Mouse (Mus musculus): ENCODE results near the gene Traf2.
A peak's percentile ranks its signal among the peaks of the same experiment; 100 is the strongest.
"Not testable (repeated sequence)": the region's sequence is repeated elsewhere in the genome, so short reads cannot be mapped to it uniquely, and the experiment has no call there.

Gene Traf2

DNA sequence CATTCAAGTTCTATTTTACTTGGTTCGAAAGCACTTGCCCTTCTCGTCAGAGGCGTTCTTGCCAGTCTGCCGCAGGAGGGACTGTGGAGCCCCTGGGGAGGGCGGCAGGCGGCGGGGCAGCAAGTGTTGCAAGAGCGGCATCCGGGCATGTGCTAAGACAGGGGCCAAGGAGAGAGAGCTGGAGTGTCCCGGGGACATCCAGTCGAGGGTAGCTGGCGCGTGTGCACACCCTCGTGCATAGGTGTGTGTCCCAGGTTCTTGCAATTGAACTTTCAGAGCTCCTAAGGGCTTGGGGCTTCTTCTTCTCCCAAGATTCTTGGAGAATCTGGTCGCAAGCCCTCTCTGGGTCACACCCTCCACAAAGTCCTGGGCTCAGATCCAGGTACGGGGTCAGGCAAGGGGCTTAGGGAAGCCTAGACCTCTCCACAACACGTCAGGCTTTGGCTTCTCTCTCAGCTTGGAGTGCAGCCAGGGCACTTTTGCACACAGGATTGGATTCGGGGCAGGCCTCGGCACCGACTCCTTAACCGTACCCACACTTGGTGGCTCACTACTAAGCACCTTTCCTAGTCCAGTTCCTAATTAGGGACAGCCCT, 28.8 kb upstream of the Traf2 start:
- no peak for DNase-seq

- peak; percentile 96 for DNase-seq
Measured at GRCm38 (mm10) chr2:25574579-25575431, 28.1 kb upstream of the Traf2 start, which contains the start of the genes Mamdc4 and Phpt1. Gene Mamdc4, minus strand, starts transcription at chr2:25574845. Gene Phpt1, minus strand, starts transcription at chr2:25575224.

- DNase-seq: no peak
Measured at GRCm38 (mm10) chr2:25574136-25574535, 27.4 kb upstream of the Traf2 start.

- DNase-seq: no peak
Measured at GRCm38 (mm10) chr2:25573068-25573467, 26.3 kb upstream of the Traf2 start.

GRCm38 (mm10) chr2:25571221-25571620, 24.5 kb upstream of the Traf2 start:
- DNase-seq: no peak

DNA sequence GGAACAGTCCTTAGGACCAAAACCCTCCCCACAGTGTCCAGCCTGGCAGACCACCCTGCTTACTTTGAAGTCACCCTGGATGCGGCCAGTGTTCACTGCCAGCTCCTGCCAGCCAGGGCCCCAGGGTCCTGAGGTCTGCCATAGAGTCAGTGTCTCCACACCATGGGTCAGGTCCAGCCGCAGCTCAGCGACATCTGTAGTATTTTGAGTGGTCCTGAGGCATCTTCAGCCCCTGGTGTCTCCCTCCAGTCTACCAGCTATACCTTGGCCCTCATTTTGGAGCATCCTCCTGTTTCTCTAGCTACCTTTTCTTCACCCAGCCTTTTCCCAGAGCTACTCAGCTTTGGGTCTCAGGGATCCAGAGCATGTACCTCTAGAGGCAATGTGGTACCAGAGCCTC, 22.6 kb upstream of the Traf2 start:
- DNase-seq: no peak

DNA sequence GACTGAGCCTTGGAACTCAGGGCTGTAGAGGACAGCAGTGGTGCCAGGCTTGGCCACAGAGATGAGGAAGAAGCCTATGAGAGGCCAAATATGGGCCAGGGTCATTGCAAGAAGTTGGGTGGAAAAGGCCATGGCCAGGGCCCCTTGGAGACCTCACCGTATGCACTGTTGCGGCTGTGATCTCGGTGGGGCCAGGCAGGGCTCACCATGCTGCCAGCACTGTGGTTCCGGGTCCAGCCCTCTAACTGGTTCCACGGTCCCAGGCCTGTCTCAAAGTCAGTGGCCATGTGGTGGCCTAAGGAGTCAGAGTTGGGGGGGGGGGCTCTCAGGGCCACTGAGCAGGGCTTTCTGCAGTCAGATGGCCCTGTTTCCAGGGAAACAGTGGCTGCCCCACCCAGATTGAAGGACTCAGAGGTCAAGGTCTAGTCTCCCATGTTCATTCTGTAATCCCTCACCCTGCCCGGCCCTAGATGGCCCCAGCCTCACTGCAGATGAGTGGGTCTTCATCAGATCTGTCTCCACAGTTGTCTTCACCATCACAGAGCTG, 21.8 kb upstream of the Traf2 start:
- DNase-seq: no peak

DNA sequence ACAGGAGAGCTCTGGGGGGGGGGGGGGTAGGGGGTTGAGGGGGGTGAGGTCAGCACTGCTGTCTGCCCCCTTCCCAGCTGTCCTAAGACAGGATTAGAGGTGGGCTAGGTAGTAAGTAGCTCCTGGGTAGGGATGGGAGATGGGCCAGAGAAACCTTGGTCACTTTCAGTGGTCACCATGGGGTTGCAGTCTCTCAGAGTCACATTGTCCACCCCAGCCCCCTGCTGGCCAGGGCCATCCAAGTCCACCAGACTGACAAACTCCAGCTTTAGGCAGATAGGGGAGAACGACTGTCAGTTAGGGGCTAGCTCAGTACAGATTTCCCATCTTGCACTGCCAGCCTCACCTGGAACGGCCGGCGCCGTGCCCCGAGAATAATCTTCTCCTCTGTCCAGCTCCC, 19.8 kb upstream of the Traf2 start:
- DNase-seq: no peak

DNA sequence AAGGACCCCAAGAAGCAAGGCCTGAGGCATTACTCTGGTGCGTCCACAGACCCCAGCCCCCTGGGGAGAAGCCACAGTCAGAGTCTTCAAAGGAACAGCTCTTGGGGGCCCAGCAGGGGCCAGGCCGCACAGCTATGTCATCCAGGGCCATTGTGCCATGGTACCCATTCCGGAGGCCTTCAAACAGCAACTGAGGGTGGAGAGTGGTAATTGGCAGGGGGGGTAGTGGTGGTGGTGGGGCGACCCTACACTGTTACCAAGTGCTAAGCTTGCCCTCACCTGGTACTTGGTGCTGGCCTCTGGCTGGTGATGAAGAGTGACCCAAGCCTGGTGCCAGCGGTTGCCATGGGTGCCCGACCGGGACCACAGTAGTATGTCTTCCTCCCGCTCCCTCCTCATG, 19.0 kb upstream of the Traf2 start:
- no peak for DNase-seq

- DNase-seq: no peak
Measured at GRCm38 (mm10) chr2:25561946-25562345, 15.2 kb upstream of the Traf2 start.

GRCm38 (mm10) chr2:25560551-25560950, 13.8 kb upstream of the Traf2 start:
- no peak for DNase-seq

GRCm38 (mm10) chr2:25558774-25559173, 12.0 kb upstream of the Traf2 start:
- no peak for DNase-seq

DNA sequence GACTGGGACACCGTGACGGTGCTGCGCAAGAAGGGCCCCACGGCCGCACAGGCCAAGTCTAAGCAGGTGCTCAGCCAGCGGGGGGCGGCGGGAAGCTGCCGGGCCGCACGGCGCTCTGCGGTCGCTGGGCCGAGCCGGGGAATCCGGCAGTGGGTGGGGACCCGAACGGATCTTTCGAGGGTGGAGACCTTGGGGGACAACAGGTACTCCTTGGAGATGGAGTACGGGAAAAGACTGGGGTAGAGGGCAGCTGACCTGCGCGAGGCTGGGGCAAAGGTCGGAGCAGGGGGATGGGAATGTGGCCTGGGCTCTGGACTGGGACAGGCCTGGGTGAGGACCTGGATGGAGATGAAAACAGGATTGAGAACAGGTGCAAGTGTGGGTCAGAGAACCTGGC, 11.2 kb upstream of the Traf2 start:
- DNase-seq: no peak

DNA sequence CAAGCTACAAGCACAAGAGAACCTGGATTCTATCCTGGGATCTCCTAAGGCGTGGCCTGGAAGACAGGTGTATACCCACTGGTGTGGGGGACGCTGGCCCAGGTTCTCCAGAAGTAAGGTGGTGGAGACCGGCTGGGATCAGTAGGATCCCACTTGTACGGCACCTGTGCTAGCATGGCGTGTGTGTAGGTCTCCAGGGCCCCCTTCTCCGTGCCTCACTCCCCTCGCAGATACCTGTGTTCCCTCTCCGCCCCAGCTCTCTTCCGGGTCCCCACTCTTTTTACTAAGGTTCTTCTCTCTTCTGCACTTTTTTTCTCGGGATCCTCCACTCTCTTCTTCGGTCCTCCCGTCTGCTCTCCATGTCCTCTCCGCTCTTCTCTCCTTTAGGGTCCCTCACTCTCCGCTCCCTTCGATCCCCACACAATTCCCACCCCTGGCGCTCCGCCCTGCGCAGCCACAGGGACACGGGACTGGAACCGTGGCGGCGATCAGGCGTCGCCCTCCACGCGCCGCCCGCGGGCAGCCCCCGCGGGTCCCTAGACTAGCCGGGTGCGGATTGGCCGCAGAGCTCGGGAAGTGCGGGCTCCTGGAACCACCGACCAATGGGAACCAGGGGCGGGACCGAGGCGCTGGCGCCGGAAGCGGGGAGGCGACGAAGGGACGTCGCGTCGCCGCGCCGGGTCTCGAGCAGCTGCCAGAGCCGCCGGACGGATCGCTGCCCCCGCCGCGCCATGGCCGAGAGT, 10.7 kb upstream of the Traf2 start, which contains the start of gene Edf1:
Gene Edf1, plus strand, starts transcription at position 627 of the 743 bp plus-strand sequence.
- DNase-seq: peak; percentile 96

GRCm38 (mm10) chr2:25556296-25556695, 9.6 kb upstream of the Traf2 start:
- DNase-seq: no peak

DNA sequence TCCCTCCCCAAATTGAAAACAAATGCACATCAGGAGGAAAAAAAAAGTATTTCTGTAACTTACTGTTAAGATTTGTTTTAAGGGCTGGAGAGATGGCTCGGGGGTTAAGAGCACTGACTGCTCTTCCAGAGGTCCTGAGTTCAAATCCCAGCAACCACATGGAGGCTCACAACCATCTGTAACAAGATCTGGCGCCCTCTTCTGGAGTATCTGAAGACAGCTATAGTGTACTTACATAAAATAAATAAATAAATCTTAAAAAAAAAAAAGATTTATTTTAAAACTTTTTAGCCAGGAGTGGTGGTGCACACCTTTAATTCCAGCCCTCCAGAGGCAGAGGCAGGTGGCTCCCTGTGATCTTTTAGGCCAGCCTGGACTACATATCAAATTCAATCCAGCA, 8.7 kb upstream of the Traf2 start:
- not testable (repeated sequence) for DNase-seq

DNA sequence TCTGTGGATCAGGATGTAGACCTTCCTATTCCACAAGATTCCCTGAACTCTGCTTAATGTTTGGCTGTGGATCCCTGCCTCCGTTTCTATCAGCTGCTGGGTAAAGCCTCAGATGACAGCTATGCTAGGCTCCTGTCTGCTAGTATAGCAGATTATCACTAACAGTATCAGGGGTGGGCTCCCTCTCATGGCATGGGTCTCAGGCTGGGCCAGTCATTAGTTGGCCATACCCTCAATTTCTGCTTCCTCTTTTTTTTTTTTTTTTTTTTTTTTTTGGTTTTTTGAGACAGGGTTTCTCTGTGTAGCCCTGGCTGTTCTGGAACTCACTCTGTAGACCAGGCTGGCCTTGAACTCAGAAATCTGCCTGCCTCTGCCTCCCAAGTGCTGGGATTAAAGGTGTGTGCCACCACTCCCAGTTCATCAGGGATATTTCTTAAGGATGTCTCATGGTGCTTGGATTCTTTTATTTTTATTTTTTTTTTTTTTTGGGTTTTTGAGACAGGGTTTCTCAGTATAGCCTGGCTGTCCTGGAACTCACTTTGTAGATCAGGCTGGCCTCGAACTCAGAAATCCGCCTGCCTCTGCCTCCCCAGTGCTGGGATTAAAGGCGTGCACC, 6.5 kb upstream of the Traf2 start:
- DNase-seq: not testable (repeated sequence)

DNA sequence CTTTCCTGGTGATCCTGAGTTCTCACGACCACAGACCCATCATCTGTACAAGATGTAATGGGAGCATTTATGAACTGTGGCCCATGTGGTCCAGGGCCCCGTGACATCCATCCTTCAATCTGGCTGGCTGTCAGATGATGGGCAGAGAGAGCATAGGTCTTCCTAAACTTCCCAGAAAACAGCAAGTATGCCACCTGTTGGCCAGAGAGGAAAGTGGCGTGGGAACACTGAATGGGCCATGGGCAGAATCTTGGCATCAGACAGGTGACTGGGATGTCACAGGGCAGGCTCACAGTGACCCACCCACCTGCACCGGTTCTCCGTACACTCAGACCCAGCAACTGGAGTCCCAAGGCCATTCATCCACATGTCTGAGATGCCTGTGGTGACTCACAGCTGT, 4.4 kb upstream of the Traf2 start:
- no peak for DNase-seq

DNA sequence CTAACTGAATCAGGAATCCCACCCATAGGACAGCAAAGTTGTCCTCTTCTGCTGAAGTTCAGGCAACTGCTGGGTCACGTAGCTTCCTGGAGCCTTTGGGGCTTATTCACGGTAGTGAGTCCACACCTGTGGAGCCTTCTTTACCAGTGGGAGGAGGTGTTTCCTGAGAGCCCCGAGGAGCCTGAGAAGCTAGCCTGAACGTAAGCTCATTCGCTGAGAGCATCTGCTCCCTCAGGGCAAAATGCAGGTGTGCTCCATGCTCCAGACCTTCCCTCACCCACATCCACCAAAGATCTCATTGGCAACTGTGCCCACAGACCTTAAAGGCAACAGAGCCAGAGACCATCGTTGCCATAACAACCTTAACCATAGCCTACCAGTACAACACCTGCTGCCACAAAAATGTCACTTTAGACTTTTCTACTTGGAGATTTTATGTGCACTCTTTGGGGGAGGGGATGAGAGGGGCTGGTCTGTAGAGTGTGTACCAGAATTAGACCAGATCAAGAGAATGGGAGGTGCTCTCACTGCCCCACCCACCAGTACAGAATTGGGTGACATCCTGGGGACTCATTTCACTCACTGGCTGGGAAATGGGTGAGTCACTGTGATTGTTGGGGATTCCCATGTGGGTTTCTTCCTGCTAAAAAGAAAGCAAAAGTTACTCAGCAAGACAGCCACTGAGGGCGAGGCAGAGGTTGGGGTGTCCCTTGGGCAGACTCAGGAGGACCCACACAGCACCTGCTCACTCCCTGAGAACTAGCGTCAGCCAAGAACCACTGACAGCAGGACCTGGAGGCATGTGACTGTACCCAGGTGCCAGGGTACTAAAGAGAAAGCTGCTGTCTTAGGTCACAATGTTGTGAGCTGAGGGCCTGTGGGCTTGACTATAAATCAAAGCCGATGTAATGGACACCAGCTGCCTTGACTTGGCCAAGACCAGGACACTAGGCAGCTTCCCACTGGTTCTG, 2.6 kb upstream of the Traf2 start:
- no peak for DNase-seq

DNA sequence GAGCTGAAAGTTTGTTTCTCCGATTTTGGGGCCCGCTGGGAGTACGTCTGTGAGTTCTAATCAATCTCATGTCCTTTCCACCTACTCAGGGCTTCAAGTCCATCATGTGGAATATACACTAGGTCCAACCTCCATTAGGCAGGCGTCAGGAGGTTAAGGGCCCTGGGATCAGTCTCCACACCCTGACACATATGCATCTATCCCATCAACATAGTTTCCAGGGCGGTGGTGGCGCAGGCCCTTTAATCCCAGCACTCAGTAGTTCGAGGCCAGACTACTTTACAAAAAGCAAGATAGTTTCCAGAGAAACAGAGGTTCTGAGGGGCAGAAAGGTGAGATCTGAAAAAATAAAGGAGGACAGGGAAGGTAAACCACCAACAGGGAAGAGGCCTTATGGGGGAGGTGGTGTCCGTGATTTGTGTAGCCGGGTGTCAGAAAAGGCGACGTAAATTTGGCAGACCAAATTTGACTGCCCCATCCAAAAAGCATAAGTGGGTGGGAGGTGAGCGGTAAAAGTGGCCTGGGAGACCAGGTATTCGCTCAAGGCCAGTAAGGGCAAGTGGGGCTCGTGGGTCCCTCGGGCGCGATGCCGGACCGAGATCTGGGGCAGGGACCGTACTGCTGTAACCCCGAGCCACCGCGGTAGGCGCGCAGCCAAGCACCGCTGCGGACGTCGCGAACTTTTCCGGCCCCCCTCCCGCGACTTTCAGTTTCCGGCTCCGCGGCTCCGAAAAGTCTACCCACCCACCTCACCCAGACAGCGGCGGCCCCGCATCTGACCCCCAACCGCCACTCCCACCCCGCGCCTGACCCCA, 537 bp downstream of the Traf2 start:
- DNase-seq: no peak
